Mouse (Mus musculus): ENCODE data around the gene Sstr5. TPM values are rescaled to one million over a fixed set of nuclear protein-coding genes. Genes with fewer than 3 reads are reported as not detected.

Sstr5 gene
- polyA plus RNA-seq (2016; fragmentation: Nextera tagmentation; extraction: Ambion mirVana): 0.10 TPM in 1 of 2 replicates, not detected in the other

DNA sequence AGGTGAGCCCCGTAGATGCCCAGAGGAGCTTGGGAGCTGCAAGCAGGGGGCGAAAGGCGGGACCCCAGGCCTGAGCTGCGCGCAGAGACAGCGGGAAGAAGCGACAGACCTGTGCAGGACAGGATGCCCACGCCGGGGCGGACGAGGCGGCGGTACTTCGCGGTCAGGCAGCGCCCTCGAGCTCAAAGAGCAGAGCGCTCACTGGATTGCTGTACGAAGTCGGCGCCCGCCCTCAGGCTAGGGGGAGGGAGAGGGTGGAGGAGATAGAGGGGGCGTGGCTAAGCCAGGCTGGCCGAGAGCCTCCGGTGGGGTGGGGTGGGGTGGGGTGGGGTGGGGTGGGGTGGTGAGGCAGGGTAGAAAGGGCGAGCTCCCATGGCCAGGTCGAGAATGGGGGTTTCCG is at the start of gene Sstr5:
Gene Sstr5, minus strand, starts transcription at position 276 of the 400 bp plus-strand sequence.
- ATAC-seq: no peak

DNA sequence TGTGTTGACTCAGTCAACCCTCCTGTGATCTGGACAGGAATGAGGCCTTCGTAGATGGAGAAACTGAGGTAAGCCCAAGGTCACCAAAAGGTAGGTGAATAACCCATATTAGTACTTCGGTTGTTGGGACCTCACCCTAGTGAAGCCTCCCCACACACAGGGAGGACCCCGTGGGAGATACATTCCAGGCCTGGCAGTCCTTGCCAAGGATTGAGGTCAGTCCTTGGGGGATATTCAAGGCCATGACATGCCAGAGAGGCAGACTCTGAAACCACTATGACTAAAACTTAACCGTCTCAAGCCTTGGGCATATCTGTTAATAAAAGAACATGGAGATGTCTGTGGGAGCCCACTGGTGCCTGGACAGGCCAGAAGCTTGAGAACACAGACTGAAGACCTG is 44.7 kb upstream of the Sstr5 start:
- Histone ChIP-seq H3K9me3 (replicated peaks) (no peaks in the 10 kb centered on the region), H3K4me3 (no peak overlapping the region), H3K36me3 (no peaks in the 10 kb centered on the region), H3K27me3 (replicated peaks) (peaks cover 4% of the 10 kb centered on the region; the same call in 1 of the 2 replicates), H3K4me2 (no peak overlapping the region), H3K9ac (no peak overlapping the region), H3K4me1 (no peaks in the 10 kb centered on the region), H3K27ac (no peak overlapping the region)
- no peak for ATAC-seq
- WGBS (ENCODE audit: insufficient replicate concordance): 65% methylated on average over 4 of the region's 4 CpGs

More for the DNA sequence above, at the start of gene Sstr5:
- H3K9me3 ChIP-seq (replicated peaks): no peaks in the 10 kb centered on the region
- H3K4me1 ChIP-seq: peaks cover 9% of the 10 kb centered on the region
- H3K27me3 ChIP-seq (replicated peaks): peaks cover 74% of the 10 kb centered on the region
- H3K36me3 ChIP-seq: no peaks in the 10 kb centered on the region
- no peak within 1 kb of the TSS for H3K9ac ChIP-seq
- WGBS (ENCODE audit: insufficient replicate concordance): 7% methylated on average over 23 of the region's 28 CpGs
- peak within 1 kb of the TSS; percentile 37 for H3K4me2 ChIP-seq
- H3K27ac ChIP-seq: no peak within 1 kb of the TSS
- 0 out of 2 replicates have a peak within 1 kb of the TSS, but pooled peaks have one; percentile 12 for H3K4me3 ChIP-seq

DNA sequence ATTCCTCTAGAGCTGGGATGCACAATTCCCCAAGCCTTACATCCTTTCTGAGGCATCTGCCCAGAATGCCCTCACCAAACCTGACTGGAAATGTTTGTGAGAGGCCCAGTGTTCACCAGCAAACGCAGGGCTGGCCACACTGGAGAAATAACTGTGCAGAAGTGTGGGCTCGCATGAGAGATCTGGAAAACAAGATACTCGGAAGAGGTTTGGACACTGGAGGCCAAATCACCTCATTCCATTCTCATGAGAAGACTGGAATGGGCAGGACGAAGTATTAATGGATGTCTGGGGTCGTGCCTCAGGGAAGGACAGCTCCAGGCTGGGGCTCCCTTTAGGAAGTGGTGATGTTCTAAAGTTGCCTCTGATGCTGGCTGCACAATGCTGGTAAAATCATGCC is 43.6 kb upstream of the Sstr5 start:
- 53% methylated on average over 5 of the region's 5 CpGs for WGBS (ENCODE audit: insufficient replicate concordance)
- H3K4me1 ChIP-seq: no peaks in the 10 kb centered on the region
- no peaks in the 10 kb centered on the region for H3K36me3 ChIP-seq
- H3K9ac ChIP-seq: no peak overlapping the region
- no peak overlapping the region for H3K4me3 ChIP-seq
- H3K27ac ChIP-seq: no peak overlapping the region
- H3K9me3 ChIP-seq (replicated peaks): no peaks in the 10 kb centered on the region
- H3K27me3 ChIP-seq (replicated peaks): peaks cover 4% of the 10 kb centered on the region; the same call in 1 of the 2 replicates
- no peak overlapping the region for H3K4me2 ChIP-seq
- no peak for ATAC-seq

DNA sequence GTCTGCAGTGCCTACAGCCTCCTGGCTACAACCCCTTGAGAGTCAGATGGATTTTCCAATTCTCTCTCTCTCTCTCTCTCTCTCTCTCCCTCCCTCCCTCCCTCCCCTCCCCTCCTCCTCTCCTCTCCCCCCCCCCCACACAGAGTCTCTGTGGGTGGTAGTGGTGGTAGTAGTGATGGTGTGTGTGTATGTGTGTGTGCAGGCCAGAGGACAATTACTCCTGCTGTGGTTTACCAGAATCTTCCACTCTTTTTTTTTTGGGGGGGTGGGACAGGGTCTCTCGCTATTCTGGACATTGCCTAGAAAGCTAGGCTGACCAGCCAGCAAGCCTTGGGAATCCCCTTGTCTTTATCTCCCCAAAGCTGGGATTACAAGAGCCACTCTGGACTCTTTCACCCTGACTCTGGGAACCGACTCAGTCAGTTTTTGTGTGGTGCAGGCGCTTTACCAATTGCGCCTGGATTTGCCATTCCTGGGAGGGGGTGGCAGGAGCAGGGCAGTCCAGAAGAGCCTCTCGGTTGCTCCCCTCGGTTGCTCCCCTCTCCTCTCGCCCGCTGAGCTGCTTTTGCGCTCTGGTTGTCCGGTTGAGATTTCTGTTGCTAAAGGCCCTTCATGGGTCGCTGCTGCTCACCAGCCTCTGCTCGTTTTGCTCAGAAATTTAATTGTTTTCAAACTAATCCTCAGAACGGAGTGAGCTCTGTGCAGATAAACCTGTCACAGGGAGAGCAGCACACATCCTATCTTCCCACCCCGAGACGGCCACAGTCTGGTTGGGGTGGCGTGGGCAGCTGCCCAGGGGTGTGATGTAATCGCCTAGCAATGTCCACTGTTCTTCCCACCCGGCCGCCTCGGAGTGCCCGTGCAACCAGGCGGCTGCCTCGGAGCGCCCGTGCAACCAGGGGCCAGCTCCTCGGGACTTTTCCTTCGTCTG is 42.1 kb upstream of the Sstr5 start:
- no peaks in the 10 kb centered on the region for H3K9me3 ChIP-seq (replicated peaks)
- no peak overlapping the region for H3K4me2 ChIP-seq
- H3K4me1 ChIP-seq: no peaks in the 10 kb centered on the region
- no peak for ATAC-seq
- no peak overlapping the region for H3K27ac ChIP-seq
- WGBS (ENCODE audit: insufficient replicate concordance): 50% methylated on average over 27 of the region's 27 CpGs
- peaks cover 4% of the 10 kb centered on the region; the same call in 1 of the 2 replicates for H3K27me3 ChIP-seq (replicated peaks)
- no peak overlapping the region for H3K4me3 ChIP-seq
- H3K36me3 ChIP-seq: no peaks in the 10 kb centered on the region
- H3K9ac ChIP-seq: no peak overlapping the region

DNA sequence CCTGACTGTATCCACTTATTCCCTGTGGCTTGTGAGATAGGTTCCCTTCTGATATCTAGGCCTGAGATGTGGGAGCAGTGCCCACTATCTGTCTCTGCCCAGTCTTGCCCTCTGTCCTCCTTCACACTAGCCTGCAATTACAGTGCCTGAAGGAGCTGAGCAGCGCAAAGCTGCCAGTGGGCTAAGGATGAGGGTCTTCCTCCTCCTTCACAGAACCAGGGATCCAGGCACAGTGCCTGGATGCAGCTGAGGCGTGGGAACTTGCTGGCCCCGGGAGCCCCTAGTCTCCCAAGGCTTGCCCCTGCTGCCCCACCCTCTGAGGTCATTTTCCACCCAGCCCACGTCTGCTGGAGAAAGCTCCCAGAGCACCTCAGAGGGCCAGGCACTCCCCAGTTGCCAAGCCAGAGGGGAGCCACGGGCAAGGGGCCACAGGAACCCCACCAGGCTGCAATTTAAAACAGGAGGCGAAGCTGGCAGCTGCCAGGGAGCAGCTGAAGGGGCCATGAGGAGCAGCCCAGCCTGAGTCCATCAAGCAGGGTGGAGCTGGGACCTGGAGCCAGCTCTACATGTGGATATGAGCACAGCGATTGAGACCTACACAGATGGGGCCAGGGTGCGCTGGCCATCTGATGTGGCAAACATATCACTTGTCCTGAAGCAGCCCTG is 33.4 kb upstream of the Sstr5 start:
- WGBS (ENCODE audit: insufficient replicate concordance): 53% methylated on average over 8 of the region's 8 CpGs
- no peak overlapping the region for H3K27ac ChIP-seq
- no peaks in the 10 kb centered on the region; the same call in 1 of the 2 replicates for H3K27me3 ChIP-seq (replicated peaks)

DNA sequence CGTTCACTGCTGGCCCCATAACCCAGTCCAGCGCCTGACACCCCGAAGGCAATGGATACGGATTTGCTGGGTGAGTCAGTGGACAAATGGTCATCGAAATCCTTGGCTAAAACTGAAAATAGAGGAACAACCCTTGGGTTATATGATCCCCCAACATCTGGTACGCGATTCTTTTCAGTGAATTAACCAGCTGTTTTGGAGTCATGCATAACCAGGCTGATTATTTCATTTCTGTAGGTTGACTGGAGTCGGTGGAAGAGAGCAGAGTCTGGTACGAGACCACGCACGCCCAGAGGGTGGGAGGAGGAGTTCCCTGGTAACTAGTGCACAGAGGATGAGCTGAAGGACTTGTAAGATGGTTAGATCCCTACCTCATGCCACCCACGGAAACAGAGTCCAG is 25.0 kb upstream of the Sstr5 start:
- Histone ChIP-seq H3K27me3 (replicated peaks) (peaks cover 5% of the 10 kb centered on the region; the same call in 1 of the 2 replicates), H3K9ac (no peak overlapping the region), H3K9me3 (replicated peaks) (no peaks in the 10 kb centered on the region), H3K4me1 (no peaks in the 10 kb centered on the region), H3K36me3 (no peaks in the 10 kb centered on the region), H3K4me3 (no peak overlapping the region), H3K27ac (no peak overlapping the region), H3K4me2 (no peak overlapping the region)
- ATAC-seq: no peak
- 69% methylated on average over 12 of the region's 12 CpGs for WGBS (ENCODE audit: insufficient replicate concordance)

More for the DNA sequence above, 33.4 kb upstream of the Sstr5 start:
- Histone ChIP-seq H3K4me2 (no peak overlapping the region), H3K9ac (no peak overlapping the region), H3K4me3 (no peak overlapping the region), H3K9me3 (replicated peaks) (no peaks in the 10 kb centered on the region), H3K36me3 (no peaks in the 10 kb centered on the region), H3K4me1 (no peaks in the 10 kb centered on the region)
- ATAC-seq: no peak

DNA sequence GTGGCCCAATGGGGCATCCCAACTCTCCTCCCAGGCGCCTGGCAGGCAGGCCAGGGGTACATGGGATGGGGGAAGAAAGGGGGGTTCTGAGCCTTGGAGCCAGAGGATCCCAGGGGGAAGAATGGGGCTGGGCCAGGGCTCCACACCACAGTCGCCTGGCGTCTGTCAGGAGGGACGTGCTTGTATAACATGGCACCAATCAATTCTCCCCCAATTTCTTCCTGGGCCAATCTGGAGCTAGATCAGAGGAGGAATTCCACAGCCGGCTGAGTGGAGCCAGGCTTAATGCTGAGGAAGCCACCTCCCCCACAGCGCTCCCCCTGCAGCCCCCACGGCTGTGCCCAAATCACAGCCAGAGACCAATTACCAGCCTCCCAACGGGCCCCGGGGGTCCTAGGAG is 23.4 kb upstream of the Sstr5 start:
- no peaks in the 10 kb centered on the region for H3K36me3 ChIP-seq
- H3K4me2 ChIP-seq: no peak overlapping the region
- H3K4me1 ChIP-seq: no peaks in the 10 kb centered on the region
- no peak overlapping the region for H3K4me3 ChIP-seq
- no peak overlapping the region for H3K27ac ChIP-seq
- H3K9me3 ChIP-seq (replicated peaks): no peaks in the 10 kb centered on the region
- WGBS (ENCODE audit: insufficient replicate concordance): 38% methylated on average over 9 of the region's 9 CpGs
- ATAC-seq: no peak
- H3K27me3 ChIP-seq (replicated peaks): peaks cover 9% of the 10 kb centered on the region
- no peak overlapping the region for H3K9ac ChIP-seq

DNA sequence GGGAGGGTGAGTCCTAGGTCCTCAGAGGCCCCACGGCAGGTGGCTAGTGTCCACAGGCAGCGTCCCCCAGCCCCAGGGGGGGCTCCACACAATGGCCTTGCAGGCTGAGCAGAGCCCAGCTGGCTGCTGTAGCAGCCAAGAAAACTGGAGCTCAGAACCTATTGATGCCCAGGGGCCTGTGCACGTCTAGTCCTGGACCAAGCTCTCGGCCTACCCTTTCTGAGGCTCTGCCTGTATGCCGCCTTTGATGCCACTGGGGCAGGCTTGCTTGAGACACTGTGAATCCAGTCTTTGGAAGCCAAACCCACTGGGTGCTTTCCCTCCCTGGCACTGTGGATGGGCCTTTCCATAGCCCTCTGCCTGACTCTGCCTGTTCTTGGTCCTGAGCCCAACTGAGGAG is 22.4 kb upstream of the Sstr5 start:
- no peak for ATAC-seq
- H3K9ac ChIP-seq: no peak overlapping the region
- H3K27me3 ChIP-seq (replicated peaks): peaks cover 9% of the 10 kb centered on the region; the same call in 1 of the 2 replicates
- H3K4me2 ChIP-seq: no peak overlapping the region
- no peaks in the 10 kb centered on the region for H3K4me1 ChIP-seq
- WGBS (ENCODE audit: insufficient replicate concordance): 51% methylated on average over 5 of the region's 5 CpGs
- no peak overlapping the region for H3K4me3 ChIP-seq
- H3K9me3 ChIP-seq (replicated peaks): no peaks in the 10 kb centered on the region
- H3K36me3 ChIP-seq: no peaks in the 10 kb centered on the region
- H3K27ac ChIP-seq: no peak overlapping the region

DNA sequence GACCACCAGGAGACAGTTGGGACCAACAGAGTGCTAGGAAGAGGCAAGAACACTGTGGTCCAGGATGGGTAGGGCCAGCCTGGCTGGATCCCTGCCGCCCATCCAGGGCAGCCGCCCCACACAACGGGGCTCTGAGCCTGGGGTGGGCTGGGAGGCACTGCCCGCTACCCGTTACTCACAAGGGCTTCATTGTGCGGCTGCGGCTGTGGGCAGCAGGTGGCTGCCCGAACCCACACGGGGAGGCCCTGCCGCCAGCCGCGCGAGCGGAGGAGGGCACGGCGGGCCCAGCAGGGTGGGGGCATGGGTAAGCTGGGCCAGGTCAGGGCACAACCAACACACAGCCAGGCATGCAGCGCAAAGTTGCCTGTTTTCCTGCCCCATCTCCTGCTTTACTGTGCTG is 21.1 kb upstream of the Sstr5 start:
- 82% methylated on average over 17 of the region's 17 CpGs for WGBS (ENCODE audit: insufficient replicate concordance)
- no peaks in the 10 kb centered on the region for H3K36me3 ChIP-seq
- H3K4me3 ChIP-seq: no peak overlapping the region
- no peak overlapping the region for H3K9ac ChIP-seq
- no peak overlapping the region for H3K27ac ChIP-seq
- H3K4me1 ChIP-seq: no peaks in the 10 kb centered on the region
- H3K4me2 ChIP-seq: no peak overlapping the region
- H3K9me3 ChIP-seq (replicated peaks): no peaks in the 10 kb centered on the region
- peaks cover 9% of the 10 kb centered on the region; the same call in 1 of the 2 replicates for H3K27me3 ChIP-seq (replicated peaks)
- no peak for ATAC-seq

DNA sequence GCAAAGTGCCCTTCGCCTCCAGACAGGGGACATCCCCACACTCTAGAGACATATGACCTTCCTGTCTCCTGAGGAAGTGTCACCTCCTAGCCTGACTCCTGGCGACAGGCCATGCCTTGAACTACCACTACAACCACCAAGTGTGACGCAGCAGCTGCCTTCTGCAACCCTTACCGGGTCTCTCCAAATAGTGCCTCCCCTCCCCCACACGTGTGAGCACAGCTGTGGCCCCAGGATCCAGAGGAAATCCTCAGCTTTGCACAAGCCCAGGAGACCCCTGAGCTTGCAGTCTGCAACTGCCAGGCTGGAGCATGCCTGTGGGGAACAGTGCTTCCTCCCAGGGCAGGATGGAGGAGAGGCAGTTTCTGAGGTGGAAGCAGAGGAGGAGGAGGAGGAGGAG is 19.2 kb upstream of the Sstr5 start:
- Histone ChIP-seq H3K4me3 (no peak overlapping the region), H3K4me2 (no peak overlapping the region), H3K9ac (no peak overlapping the region), H3K4me1 (no peaks in the 10 kb centered on the region), H3K27me3 (replicated peaks) (peaks cover 9% of the 10 kb centered on the region; the same call in 1 of the 2 replicates), H3K9me3 (replicated peaks) (no peaks in the 10 kb centered on the region), H3K27ac (no peak overlapping the region), H3K36me3 (no peaks in the 10 kb centered on the region)
- no peak for ATAC-seq
- WGBS (ENCODE audit: insufficient replicate concordance): 11% methylated on average over 5 of the region's 5 CpGs

DNA sequence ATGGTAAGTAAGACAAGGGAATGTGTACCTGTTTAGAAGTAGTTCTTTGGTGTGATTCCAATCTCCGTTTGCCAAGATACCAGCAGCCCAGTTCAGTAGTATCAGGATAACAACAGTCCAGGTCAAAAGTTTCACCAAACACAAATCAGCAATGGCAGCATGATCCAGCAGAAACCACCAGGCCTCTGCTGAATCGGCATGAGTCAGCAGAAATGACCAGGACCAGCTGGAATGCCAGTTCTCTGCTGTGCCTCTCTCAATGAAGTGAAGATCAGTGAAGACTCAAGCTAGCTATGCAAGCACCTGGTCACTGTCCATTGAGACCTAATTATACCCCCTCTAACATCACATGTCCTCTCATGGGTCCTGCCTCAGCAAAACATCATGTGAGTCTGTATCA is 17.0 kb upstream of the Sstr5 start:
- Histone ChIP-seq H3K36me3 (no peaks in the 10 kb centered on the region), H3K9me3 (replicated peaks) (no peaks in the 10 kb centered on the region), H3K4me3 (no peak overlapping the region), H3K27me3 (replicated peaks) (peaks cover 13% of the 10 kb centered on the region; the same call in 1 of the 2 replicates), H3K27ac (no peak overlapping the region), H3K4me2 (no peak overlapping the region), H3K9ac (no peak overlapping the region), H3K4me1 (no peaks in the 10 kb centered on the region)
- WGBS (ENCODE audit: insufficient replicate concordance): 71% methylated on average over 2 of the region's 2 CpGs
- ATAC-seq: no peak

DNA sequence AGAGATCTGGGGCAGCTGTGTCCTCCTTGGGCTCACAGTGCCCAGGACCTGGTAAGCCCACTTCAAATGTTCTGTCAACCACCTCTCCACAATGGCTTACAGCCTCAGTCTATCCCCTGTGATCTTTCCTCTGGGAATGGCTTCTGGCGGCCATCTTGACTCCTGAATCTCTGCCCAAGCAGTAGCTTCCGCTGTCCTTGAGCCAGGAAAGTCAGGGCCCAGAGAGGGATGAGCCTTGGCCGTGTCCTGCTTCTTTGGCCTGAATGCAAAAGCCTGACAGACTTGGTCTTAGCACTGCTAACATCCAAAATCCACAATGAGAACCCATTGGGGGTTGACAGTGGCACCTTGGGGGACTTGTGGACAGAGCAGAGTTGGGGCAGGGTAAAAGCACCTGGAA is 14.8 kb upstream of the Sstr5 start:
- Histone ChIP-seq H3K9me3 (replicated peaks) (no peaks in the 10 kb centered on the region), H3K4me1 (no peaks in the 10 kb centered on the region), H3K27me3 (replicated peaks) (peaks cover 11% of the 10 kb centered on the region; the same call in 1 of the 2 replicates), H3K36me3 (no peaks in the 10 kb centered on the region), H3K9ac (no peak overlapping the region), H3K4me3 (no peak overlapping the region), H3K27ac (no peak overlapping the region), H3K4me2 (no peak overlapping the region)
- 51% methylated on average over 3 of the region's 3 CpGs for WGBS (ENCODE audit: insufficient replicate concordance)
- no peak for ATAC-seq
